Mouse (Mus musculus): ENCODE measurements around the gene Nr1h4.

- TF ChIP-seq POLR2A (IDR thresholded peaks at IDR 0.05; ENCODE audit: borderline replicate concordance, extremely low read depth, insufficient read depth, insufficient read length, poor library complexity, severe bottlenecking), result no peak
- no peak for TF ChIP-seq CTCF (IDR thresholded peaks at IDR 0.05; ENCODE audit: borderline replicate concordance, extremely low read depth, insufficient read depth, insufficient read length)
Observed at GRCm38 (mm10) chr10:89430751-89431150, 102.6 kb downstream of the Nr1h4 start.
